Mouse (Mus musculus): ENCODE data around the gene Tpbg. TPM values are rescaled to one million over a fixed set of nuclear protein-coding genes. Genes with fewer than 3 reads are reported as not detected.
"Not testable (repeated sequence)": the region's sequence is repeated elsewhere in the genome, so short reads cannot be mapped to it uniquely, and the experiment has no call there.

Gene Tpbg
- 25.6 and 26.6 TPM in 2 replicates for polyA plus RNA-seq (2015; fragmentation: Nextera tagmentation; extraction: Ambion mirVana)

DNA sequence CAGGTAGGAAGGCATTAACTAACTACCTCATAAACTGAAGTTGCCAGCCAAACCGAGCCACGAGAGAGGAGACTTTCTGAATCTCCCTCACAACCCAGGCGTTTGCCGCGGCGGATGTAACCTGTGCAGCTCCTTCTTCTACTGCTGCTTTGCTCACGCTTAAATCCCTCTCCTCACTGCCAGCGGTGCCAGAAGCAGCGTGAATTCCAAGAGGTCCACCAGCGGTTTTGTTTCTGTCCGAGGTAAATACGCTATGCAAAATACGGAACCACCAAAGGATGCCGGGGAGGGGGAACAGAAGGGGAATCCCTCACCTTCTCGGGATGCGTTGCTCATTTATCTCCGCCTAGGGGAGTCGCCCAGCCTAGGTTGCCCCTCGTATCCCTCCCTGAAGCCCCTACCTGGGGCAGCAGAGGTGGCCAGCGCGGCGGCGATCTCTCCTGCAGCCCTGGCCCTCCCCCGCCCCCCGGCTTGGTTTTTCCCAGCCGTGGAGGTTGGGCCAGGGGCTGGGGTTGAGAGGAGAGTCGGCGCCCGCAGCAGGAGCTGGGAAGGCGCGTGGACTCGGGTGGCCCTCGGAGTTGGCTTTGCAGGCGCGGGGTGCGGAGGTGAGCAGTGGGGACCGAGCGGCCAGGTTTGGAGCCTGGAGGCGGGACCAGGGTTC lies at the start of gene Tpbg:
Gene Tpbg, plus strand, starts transcription at position 30 of the 661 bp plus-strand sequence.
- H3K9ac ChIP-seq = peak within 1 kb of the TSS; percentile 81
- H3K4me2 ChIP-seq = peak within 1 kb of the TSS; percentile 92
- peaks cover 1% of the 10 kb centered on the region for H3K36me3 ChIP-seq
- H3K4me3 ChIP-seq = peak within 1 kb of the TSS; percentile 69
- peaks cover 17% of the 10 kb centered on the region for H3K4me1 ChIP-seq
- ATAC-seq (ENCODE audit: insufficient number of reproducible peaks, insufficient read depth, low FRiP score, low TSS enrichment, low read depth) = peak; percentile 74
- peak within 1 kb of the TSS; percentile 95 for H3K27ac ChIP-seq
- WGBS = under 1% methylated on average over 39 of the region's 39 CpGs
- peaks cover 16% of the 10 kb centered on the region for H3K27me3 ChIP-seq
- no peaks in the 10 kb centered on the region for H3K9me3 ChIP-seq

DNA sequence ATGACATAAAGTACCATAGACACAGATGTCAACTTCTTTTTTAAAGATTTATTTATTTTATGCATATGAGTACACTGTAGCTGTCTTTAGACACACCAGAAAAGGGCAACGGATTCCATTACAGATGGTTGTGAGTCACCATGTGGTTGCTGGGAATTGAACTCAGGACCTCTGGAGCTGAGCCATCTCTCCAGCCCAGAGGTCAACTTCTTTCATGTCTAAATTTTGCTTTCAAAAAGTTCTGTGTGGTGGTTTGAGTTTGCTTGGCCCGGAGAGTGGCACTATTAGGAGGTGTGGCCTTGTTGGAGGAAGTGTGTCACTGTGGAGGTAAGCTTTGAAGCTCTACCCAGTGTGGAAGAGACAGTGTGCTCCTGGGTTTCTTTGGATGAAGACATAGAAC lies 40.2 kb upstream of the Tpbg start:
- not testable (repeated sequence) for H3K27ac ChIP-seq

DNA sequence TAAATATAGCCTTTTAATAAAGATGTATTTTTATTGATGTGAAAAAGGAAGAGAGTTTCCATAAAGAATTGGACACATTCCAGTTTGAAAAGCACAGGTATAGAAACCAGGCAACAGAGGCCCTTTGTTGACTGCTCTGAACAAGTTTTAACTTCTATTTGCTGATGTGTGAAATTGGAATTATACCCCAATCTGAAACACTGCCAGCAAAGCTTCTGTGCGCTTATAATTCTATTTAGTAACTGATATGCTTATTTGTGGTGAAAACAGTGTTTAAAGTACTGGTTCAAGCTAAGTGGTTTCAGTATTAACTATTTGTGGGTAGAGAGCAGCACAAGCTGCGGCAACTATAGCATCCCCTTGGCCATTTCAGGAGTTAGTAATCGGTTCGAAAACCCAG lies 39.6 kb upstream of the Tpbg start:
- no peak overlapping the region for H3K4me2 ChIP-seq
- 0 out of 2 replicates have a peak, but pooled peaks have one; percentile 59 for ATAC-seq (ENCODE audit: insufficient number of reproducible peaks, insufficient read depth, low FRiP score, low TSS enrichment, low read depth)
- no peak overlapping the region for H3K9ac ChIP-seq
- H3K36me3 ChIP-seq = no peaks in the 10 kb centered on the region
- no peaks in the 10 kb centered on the region for H3K9me3 ChIP-seq
- peaks cover 27% of the 10 kb centered on the region for H3K27me3 ChIP-seq
- 53% methylated on average over 4 of the region's 4 CpGs for WGBS
- 0 out of 2 replicates have a peak, but pooled peaks cover 3% of the 10 kb centered on the region for H3K4me1 ChIP-seq
- no peak overlapping the region for H3K27ac ChIP-seq
- H3K4me3 ChIP-seq = no peak overlapping the region

More for the DNA sequence above, 40.2 kb upstream of the Tpbg start:
- not testable (repeated sequence) for H3K4me1 ChIP-seq; H3K9me3 ChIP-seq; H3K9ac ChIP-seq; H3K36me3 ChIP-seq; ATAC-seq (ENCODE audit: insufficient number of reproducible peaks, insufficient read depth, low FRiP score, low TSS enrichment, low read depth); H3K4me3 ChIP-seq; H3K4me2 ChIP-seq
- 67% methylated on average over 2 of the region's 2 CpGs for WGBS
- H3K27me3 ChIP-seq = peaks cover 22% of the 10 kb centered on the region

DNA sequence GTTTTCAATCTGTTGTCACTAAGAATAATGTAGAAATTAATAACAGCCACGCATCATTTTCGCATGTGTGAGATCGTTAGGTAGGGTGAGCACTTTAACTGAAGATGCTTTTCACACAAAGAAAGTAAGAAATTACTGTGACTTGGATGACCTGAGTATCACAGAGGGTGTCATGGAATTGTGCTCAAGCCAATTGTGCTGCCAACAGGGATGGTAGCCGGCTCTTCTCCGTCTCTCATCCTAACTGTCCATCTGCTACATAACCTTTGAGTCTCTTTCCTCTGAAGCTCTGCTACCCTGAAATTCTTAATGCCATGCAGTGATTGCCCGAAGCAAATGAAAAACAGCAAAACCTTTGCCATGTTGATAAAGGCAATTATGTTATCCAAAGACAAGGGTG lies 35.8 kb upstream of the Tpbg start:
- no peak overlapping the region for H3K9ac ChIP-seq
- H3K4me3 ChIP-seq = no peak overlapping the region
- ATAC-seq (ENCODE audit: insufficient number of reproducible peaks, insufficient read depth, low FRiP score, low TSS enrichment, low read depth) = no peak
- no peak overlapping the region for H3K4me2 ChIP-seq
- H3K9me3 ChIP-seq = no peaks in the 10 kb centered on the region
- 79% methylated on average over 6 of the region's 6 CpGs for WGBS
- 0 out of 2 replicates have a peak, but pooled peaks cover 7% of the 10 kb centered on the region for H3K4me1 ChIP-seq
- no peaks in the 10 kb centered on the region for H3K36me3 ChIP-seq
- H3K27me3 ChIP-seq = peaks cover 38% of the 10 kb centered on the region
- H3K27ac ChIP-seq = no peak overlapping the region

DNA sequence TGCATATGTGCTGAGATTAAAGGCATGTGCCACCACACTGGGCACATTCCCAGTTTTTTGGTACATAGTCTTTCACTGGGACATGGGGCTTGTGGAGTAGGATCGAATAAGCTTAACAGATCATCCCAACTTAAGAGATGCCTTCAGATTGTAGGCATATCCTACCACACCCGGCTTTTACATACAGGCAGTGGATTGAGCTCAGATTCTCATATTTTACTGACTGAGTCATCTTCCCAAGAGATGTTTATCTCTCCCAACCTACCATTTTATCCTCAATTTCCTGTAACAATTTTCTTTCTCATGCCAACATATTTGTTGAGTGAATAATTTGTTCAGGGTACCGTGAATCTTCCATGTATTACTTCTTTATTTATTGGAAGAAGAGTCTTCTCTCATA lies 32.9 kb upstream of the Tpbg start:
- ATAC-seq (ENCODE audit: insufficient number of reproducible peaks, insufficient read depth, low FRiP score, low TSS enrichment, low read depth) = no peak
- no peak overlapping the region for H3K9ac ChIP-seq
- peaks cover 44% of the 10 kb centered on the region for H3K27me3 ChIP-seq
- H3K4me3 ChIP-seq = no peak overlapping the region
- no peaks in the 10 kb centered on the region for H3K9me3 ChIP-seq
- no peak overlapping the region for H3K27ac ChIP-seq
- no peaks in the 10 kb centered on the region for H3K36me3 ChIP-seq
- no peak overlapping the region for H3K4me2 ChIP-seq
- 0 out of 2 replicates have a peak, but pooled peaks cover 7% of the 10 kb centered on the region for H3K4me1 ChIP-seq
- 73% methylated on average over 3 of the region's 3 CpGs for WGBS

DNA sequence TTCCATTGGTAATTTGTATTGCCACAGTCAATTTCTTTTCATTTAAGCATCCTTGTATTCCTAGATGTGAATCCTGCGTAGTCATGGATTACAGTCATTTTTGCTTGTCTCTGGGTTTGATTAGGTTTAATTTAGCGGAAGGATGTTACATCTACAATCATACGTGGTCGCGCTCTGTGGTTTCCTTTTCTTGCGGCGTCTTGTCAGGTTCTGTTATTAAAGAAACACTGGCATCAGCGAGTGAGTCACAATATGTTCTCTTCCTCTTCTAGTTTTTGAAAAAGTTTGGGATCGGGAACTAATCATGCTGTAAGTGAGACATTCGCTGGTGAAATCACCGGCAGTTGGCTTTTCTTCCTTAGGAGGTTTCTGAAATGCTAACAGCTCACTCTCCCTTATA lies 21.4 kb upstream of the Tpbg start:
- no peaks in the 10 kb centered on the region for H3K4me1 ChIP-seq
- no peak overlapping the region for H3K9ac ChIP-seq
- no peak overlapping the region for H3K27ac ChIP-seq
- no peak for ATAC-seq (ENCODE audit: insufficient number of reproducible peaks, insufficient read depth, low FRiP score, low TSS enrichment, low read depth)
- H3K4me3 ChIP-seq = peak overlapping the region; percentile 20; the same call in 1 of the 2 replicates
- H3K27me3 ChIP-seq = no peaks in the 10 kb centered on the region
- H3K9me3 ChIP-seq = no peaks in the 10 kb centered on the region
- peak overlapping the region; percentile 39 for H3K4me2 ChIP-seq
- 46% methylated on average over 11 of the region's 11 CpGs for WGBS
- no peaks in the 10 kb centered on the region for H3K36me3 ChIP-seq

DNA sequence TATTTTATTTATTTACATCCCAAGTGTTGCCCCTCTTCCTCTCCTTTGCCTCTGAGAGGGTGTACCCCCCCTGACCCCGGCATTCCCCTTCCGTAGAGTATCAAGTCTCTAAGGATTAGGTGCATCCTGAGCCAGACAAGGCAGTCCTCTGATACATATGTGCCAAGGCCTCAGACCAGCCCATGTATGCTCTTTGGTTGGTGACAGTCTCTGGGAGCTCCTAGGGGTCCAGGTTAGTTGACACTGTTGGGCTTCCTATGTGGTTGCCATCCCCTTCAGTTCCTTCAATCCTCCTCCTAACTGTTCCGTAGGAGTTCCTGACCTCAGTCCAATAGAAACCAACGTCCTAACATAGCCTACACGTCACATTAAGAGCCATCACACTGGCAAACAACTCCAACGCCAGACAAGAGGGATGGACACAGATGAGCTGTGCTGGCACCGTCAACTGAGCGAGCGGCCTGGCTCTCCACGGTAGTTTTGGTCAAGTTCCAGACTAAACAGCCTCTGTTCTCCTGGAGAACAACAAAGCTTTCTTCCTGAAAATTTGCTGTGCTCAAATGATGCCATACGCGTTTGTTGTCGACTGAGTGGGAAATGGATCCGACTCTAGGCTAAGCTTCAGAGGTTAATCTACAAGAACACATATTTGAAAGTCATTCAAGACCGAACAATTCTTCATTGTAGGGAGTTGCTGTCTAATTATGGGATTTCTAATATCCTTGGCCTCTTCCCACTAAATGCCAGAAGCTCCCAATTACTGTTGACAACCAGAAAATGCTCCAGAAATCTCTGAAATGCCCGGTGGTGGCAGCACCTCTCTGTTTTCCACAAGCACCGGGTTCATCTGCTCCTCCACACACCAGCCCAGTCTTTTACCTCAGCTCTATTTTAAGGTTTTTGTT lies 6.4 kb upstream of the Tpbg start:
- Histone ChIP-seq H3K36me3 (no peaks in the 10 kb centered on the region), H3K9me3 (no peaks in the 10 kb centered on the region), H3K27ac (no peak overlapping the region), H3K4me3 (no peak overlapping the region), H3K9ac (no peak overlapping the region), H3K27me3 (peaks cover 10% of the 10 kb centered on the region), H3K4me2 (no peak overlapping the region), H3K4me1 (no peaks in the 10 kb centered on the region)
- 67% methylated on average over 17 of the region's 17 CpGs for WGBS
- no peak for ATAC-seq (ENCODE audit: insufficient number of reproducible peaks, insufficient read depth, low FRiP score, low TSS enrichment, low read depth)

DNA sequence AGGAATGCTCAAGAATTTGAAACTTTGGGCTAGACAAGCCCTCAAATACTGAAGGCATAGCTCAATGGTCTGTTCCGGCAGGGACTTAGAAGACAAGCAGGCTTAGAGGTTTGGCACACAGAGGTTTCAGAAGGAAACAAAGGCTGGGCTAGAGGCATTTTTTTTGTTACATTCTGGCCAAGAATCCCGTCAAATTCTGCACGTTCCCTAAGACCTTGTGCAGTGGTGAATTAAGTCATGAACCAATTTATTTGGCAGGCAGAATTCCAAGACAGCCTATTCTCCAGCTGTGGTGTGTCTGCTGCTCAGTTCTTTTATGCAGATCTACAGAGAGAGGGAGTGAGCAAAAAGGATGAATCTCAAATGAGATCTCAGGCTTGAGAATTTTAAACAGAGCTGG lies 2.6 kb upstream of the Tpbg start:
- Histone ChIP-seq H3K4me3 (no peak overlapping the region), H3K9me3 (no peaks in the 10 kb centered on the region), H3K4me1 (peaks cover 12% of the 10 kb centered on the region), H3K9ac (no peak overlapping the region), H3K4me2 (no peak overlapping the region), H3K27me3 (peaks cover 14% of the 10 kb centered on the region), H3K27ac (no peak overlapping the region), H3K36me3 (no peaks in the 10 kb centered on the region)
- 40% methylated on average over 3 of the region's 3 CpGs for WGBS
- no peak for ATAC-seq (ENCODE audit: insufficient number of reproducible peaks, insufficient read depth, low FRiP score, low TSS enrichment, low read depth)

DNA sequence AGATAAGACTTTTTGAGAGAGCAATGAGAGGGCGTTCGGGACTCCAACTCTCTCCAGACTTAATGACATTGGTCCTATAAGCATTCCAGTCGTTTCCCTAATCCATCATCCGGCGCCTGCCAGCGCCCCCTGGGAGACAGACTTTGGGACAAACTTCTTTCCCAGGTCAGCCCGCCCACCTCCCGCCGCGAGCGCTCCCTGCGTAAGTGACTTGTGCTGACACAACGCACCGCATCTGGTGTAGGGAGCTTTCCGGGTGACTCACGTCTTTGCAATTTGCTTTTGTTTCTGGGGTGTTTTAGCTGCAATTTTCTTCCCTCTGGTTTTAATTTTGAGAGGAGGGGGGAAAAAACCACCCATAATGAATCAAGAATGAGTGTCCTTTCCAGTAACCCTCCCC lies 289 bp upstream of the Tpbg start:
- peak overlapping the region; percentile 95 for H3K27ac ChIP-seq
- WGBS = under 1% methylated on average over 16 of the region's 16 CpGs
- H3K9ac ChIP-seq = peak overlapping the region; percentile 81

DNA sequence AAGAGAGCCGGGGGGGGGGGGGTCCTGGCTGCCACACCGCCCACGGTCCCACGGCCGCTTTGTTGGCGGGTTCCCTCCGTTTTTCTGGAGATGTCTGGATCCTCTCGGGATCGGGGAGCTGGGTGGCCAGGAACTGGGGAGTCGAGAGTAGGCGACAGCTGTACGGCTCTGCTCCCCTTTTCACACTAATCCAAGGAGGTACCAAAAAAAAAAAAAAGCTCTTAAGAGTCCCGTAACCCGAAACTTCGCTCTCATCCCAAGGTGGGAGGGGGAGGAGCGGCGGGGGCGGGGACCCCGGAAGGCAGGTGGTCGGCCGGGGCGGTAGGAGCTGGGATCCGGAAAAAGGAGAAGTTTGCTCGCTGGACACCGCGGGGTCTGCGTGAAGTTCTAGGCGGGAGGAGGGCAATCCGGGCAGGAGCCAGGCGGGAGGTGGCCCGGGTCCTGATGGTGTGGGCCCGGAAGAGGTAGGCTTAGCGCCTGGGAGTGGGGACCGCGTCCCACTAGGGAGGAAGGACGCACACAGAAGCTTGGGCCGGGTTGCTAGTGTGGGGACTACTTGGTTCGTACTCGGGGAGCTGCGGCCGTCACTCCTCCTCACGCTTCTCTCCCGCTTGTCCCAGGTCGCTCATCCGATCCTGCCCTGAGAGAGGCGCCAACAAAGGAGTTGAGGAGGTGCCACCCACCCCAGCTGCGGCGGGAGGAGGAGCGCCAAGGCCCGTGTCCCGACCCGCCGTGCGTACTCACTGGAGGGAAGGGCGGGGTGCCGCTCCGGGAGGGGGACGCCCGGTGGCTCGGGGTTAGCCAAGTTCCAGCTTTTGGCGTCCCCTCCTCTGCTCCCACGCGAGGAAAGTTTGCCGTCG lies 1.1 kb downstream of the Tpbg start:
- Histone ChIP-seq H3K27me3 (peaks cover 16% of the 10 kb centered on the region), H3K4me3 (peak overlapping the region; percentile 69), H3K4me1 (peaks cover 17% of the 10 kb centered on the region), H3K9me3 (no peaks in the 10 kb centered on the region), H3K27ac (peak overlapping the region; percentile 95), H3K36me3 (peaks cover 7% of the 10 kb centered on the region), H3K9ac (peak overlapping the region; percentile 81), H3K4me2 (peak overlapping the region; percentile 92)
- peak; percentile 77 for ATAC-seq (ENCODE audit: insufficient number of reproducible peaks, insufficient read depth, low FRiP score, low TSS enrichment, low read depth)
- WGBS = under 1% methylated on average over 59 of the region's 65 CpGs

More for the DNA sequence above, 289 bp upstream of the Tpbg start:
- no peaks in the 10 kb centered on the region for H3K36me3 ChIP-seq
- peak overlapping the region; percentile 69 for H3K4me3 ChIP-seq
- ATAC-seq (ENCODE audit: insufficient number of reproducible peaks, insufficient read depth, low FRiP score, low TSS enrichment, low read depth) = no peak
- no peaks in the 10 kb centered on the region for H3K9me3 ChIP-seq
- peaks cover 17% of the 10 kb centered on the region for H3K4me1 ChIP-seq
- H3K4me2 ChIP-seq = peak overlapping the region; percentile 92
- peaks cover 16% of the 10 kb centered on the region for H3K27me3 ChIP-seq

Measured in embryonic facial prominence, embryonic 13.5 days (tissue).